Mouse (Mus musculus) liver, postnatal 0 days (tissue): ENCODE data around the gene Sdc4. TPM values are rescaled to one million over a fixed set of nuclear protein-coding genes. Genes with fewer than 3 reads are reported as not detected.

Experiments used
- ATAC-seq: fragments of 200-750 bp; cut with Nextera tagmentation; 2 replicates; pipeline ENCODE4 v1.8.0; 2017; ENCODE audit warnings: mild to moderate bottlenecking, moderate library complexity
- DNase-seq: peaks from one replicate; pipeline ENCODE4 v3.0.0-alpha.2; 2016
- H3K27ac ChIP-seq: fragments of 300-500 bp; sonication (generic); 2 replicates; pipeline ENCODE4 v1.5.1; 2014; ENCODE audit warnings: antibody characterized with exemption, moderate library complexity, mild to moderate bottlenecking, low read depth
- H3K27me3 ChIP-seq: fragments of 300-500 bp; sonication (generic); 2 replicates; pipeline ENCODE4 v1.6.1; 2014; ENCODE audit warnings: low read length, control low read depth, mixed read lengths; ENCODE audit not compliant: insufficient read depth
- H3K36me3 ChIP-seq: fragments of 300-500 bp; sonication (generic); replicated peaks from 2 replicates; pipeline ENCODE4 v1.6.1; 2014; ENCODE audit warnings: mild to moderate bottlenecking, control low read depth, low read length, moderate library complexity, mixed read lengths; ENCODE audit not compliant: insufficient read depth
- H3K4me1 ChIP-seq: fragments of 300-500 bp; sonication (generic); 2 replicates; pipeline ENCODE4 v1.6.1; 2014; ENCODE audit warnings: antibody characterized with exemption, mild to moderate bottlenecking, control low read depth; ENCODE audit not compliant: insufficient read depth
- H3K4me2 ChIP-seq: fragments of 300-500 bp; sonication (generic); 2 replicates; pipeline ENCODE4 v1.6.1; 2014; ENCODE audit warnings: low read depth, mild to moderate bottlenecking, low read length, moderate library complexity, mixed read lengths
- H3K4me3 ChIP-seq: fragments of 300-500 bp; sonication (generic); 2 replicates; pipeline ENCODE4 v1.5.1; 2014; ENCODE audit warnings: low read depth, low read length
- H3K9ac ChIP-seq: fragments of 300-500 bp; sonication (generic); replicated peaks from 2 replicates; pipeline ENCODE4 v1.6.1; 2014; ENCODE audit warnings: mild to moderate bottlenecking, moderate library complexity
- H3K9me3 ChIP-seq: fragments of 300-500 bp; sonication (generic); 2 replicates; pipeline ENCODE4 v1.6.1; 2016; ENCODE audit warnings: mild to moderate bottlenecking, control low read depth, low read length, mixed read lengths
- CTCF ChIP-seq: sonication (generic); IDR thresholded peaks from 2 replicates; pipeline ENCODE4 v1.5.1; 2016; ENCODE audit warnings: antibody characterized with exemption, low read depth
- EP300 ChIP-seq: IDR thresholded peaks from 2 replicates; pipeline ENCODE4 v1.6.1; 2016; ENCODE audit warnings: antibody characterized with exemption, low read depth, mild to moderate bottlenecking
- WGBS: fragments of 180-500 bp; shearing (Covaris S2); extraction: QIAGEN DNeasy Blood & Tissue Kit; methylation state at CpG from one replicate; pipeline ENCODE4 v1.1.7; 2014; ENCODE audit not compliant: insufficient replicate concordance; 5-methylcytosine and 5-hydroxymethylcytosine counted together
- polyA plus RNA-seq: library from polyadenylated mRNA; unstranded; fragments of >200 nt; fragmentation: Nextera tagmentation; extraction: Ambion mirVana; gene quantifications from 2 replicates; pipeline ENCODE4 v1.2.1, GENCODE M21; 2015

The Sdc4 gene
- polyA plus RNA-seq, 1 experiment from 2014 or later: 208 TPM

- no peaks in the 10 kb centered on the region for H3K9me3 ChIP-seq
- peak overlapping the region; percentile 55 for H3K9ac ChIP-seq
- peak overlapping the region; percentile 36 for H3K4me3 ChIP-seq
- no peaks in the 10 kb centered on the region; the same call in none of the 2 replicates for H3K36me3 ChIP-seq
- DNase-seq (no peak), ATAC-seq (no peak)
- WGBS: 52% methylated on average over 3 of the region's 3 CpGs
- TF ChIP-seq EP300 (no peak), CTCF (no peak)
- peaks cover 18% of the 10 kb centered on the region for H3K4me1 ChIP-seq
- H3K27ac ChIP-seq: peak overlapping the region; percentile 44
- H3K4me2 ChIP-seq: peak overlapping the region; percentile 63
- 0 out of 2 replicates have a peak, but pooled peaks cover 6% of the 10 kb centered on the region for H3K27me3 ChIP-seq
Observed at GRCm38 (mm10) chr2:164439001-164439421, 4.7 kb downstream of the Sdc4 start.

GRCm38 (mm10) chr2:164438257-164438656 lies 5.4 kb downstream of the Sdc4 start:
- DNase-seq: no peak
- Histone ChIP-seq H3K9me3 (no peaks in the 10 kb centered on the region), H3K4me2 (peak overlapping the region; percentile 63), H3K36me3 (peaks cover 2% of the 10 kb centered on the region), H3K27ac (0 out of 2 replicates have a peak overlapping the region, but pooled peaks have one; percentile 50), H3K9ac (no peak overlapping the region; the same call in 1 of the 2 replicates), H3K4me1 (peaks cover 22% of the 10 kb centered on the region), H3K4me3 (peak overlapping the region; percentile 36), H3K27me3 (0 out of 2 replicates have a peak, but pooled peaks cover 6% of the 10 kb centered on the region)
- TF ChIP-seq EP300 (no peak), CTCF (no peak)
- WGBS: 42% methylated on average over 8 of the region's 8 CpGs
- no peak for ATAC-seq

- Histone ChIP-seq H3K9me3 (no peaks in the 10 kb centered on the region), H3K36me3 (peaks cover 2% of the 10 kb centered on the region), H3K4me1 (peaks cover 25% of the 10 kb centered on the region), H3K4me3 (peak overlapping the region; percentile 36), H3K27ac (peak overlapping the region; percentile 50), H3K4me2 (peak overlapping the region; percentile 63), H3K27me3 (0 out of 2 replicates have a peak, but pooled peaks cover 6% of the 10 kb centered on the region), H3K9ac (no peak overlapping the region)
- no peak for DNase-seq
- no peak for TF ChIP-seq CTCF
- TF ChIP-seq EP300: no peak
- no peak for ATAC-seq
- WGBS: 43% methylated on average over 6 of the region's 6 CpGs
Observed at GRCm38 (mm10) chr2:164437710-164438109, 6.0 kb downstream of the Sdc4 start.

- H3K4me3 ChIP-seq: peak overlapping the region; percentile 36; the same call in 1 of the 2 replicates
- H3K4me2 ChIP-seq: peak overlapping the region; percentile 63
- ATAC-seq (peak; percentile 19), DNase-seq (no peak)
- peak overlapping the region; percentile 46 for H3K9ac ChIP-seq
- peak overlapping the region; percentile 50 for H3K27ac ChIP-seq
- no peaks in the 10 kb centered on the region for H3K9me3 ChIP-seq
- H3K27me3 ChIP-seq: 0 out of 2 replicates have a peak, but pooled peaks cover under 1% of the 10 kb centered on the region
- TF ChIP-seq EP300 (no peak), CTCF (no peak)
- 37% methylated on average over 3 of the region's 3 CpGs for WGBS
- peaks cover 2% of the 10 kb centered on the region for H3K36me3 ChIP-seq
- peaks cover 25% of the 10 kb centered on the region for H3K4me1 ChIP-seq
Observed at GRCm38 (mm10) chr2:164436961-164437360, 6.7 kb downstream of the Sdc4 start.

GRCm38 (mm10) chr2:164436215-164436913 lies 7.3 kb downstream of the Sdc4 start:
- Histone ChIP-seq H3K27ac (peak overlapping the region; percentile 50), H3K4me3 (peak overlapping the region; percentile 20; the same call in 1 of the 2 replicates), H3K4me2 (peak overlapping the region; percentile 63), H3K9ac (peak overlapping the region; percentile 46), H3K36me3 (peaks cover 2% of the 10 kb centered on the region), H3K9me3 (no peaks in the 10 kb centered on the region), H3K4me1 (peaks cover 28% of the 10 kb centered on the region), H3K27me3 (no peaks in the 10 kb centered on the region)
- no peak for TF ChIP-seq CTCF
- no peak for TF ChIP-seq EP300
- ATAC-seq (no peak), DNase-seq (no peak)
- 20% methylated on average over 8 of the region's 8 CpGs for WGBS

- Histone ChIP-seq H3K4me2 (peak overlapping the region; percentile 63), H3K9ac (peak overlapping the region; percentile 46), H3K4me3 (0 out of 2 replicates have a peak overlapping the region, but pooled peaks have one; percentile 4), H3K4me1 (peaks cover 36% of the 10 kb centered on the region), H3K27ac (peak overlapping the region; percentile 50), H3K9me3 (no peaks in the 10 kb centered on the region), H3K27me3 (no peaks in the 10 kb centered on the region), H3K36me3 (peaks cover 5% of the 10 kb centered on the region)
- ATAC-seq (no peak), DNase-seq (no peak)
- TF ChIP-seq EP300: no peak
- TF ChIP-seq CTCF: no peak
- WGBS: 24% methylated on average over 5 of the region's 5 CpGs
Observed at GRCm38 (mm10) chr2:164435216-164436090, 8.2 kb downstream of the Sdc4 start.
